Mouse (Mus musculus): ENCODE measurements around the gene Dcun1d4.
A peak's percentile ranks its signal among the peaks of the same experiment; 100 is the strongest.

Gene Dcun1d4

GRCm38 (mm10) chr5:73498559-73498958, 17.8 kb downstream of the Dcun1d4 start:
- DNase-seq (ENCODE audit: extremely low read depth, low read depth): no peak

- DNase-seq (ENCODE audit: extremely low read depth, low read depth): no peak
Observed at GRCm38 (mm10) chr5:73500867-73501440, 20.2 kb downstream of the Dcun1d4 start.

GRCm38 (mm10) chr5:73502422-73502821, 21.6 kb downstream of the Dcun1d4 start:
- no peak for DNase-seq (ENCODE audit: extremely low read depth, low read depth)

- DNase-seq (ENCODE audit: extremely low read depth, low read depth): peak; percentile 22
Observed at GRCm38 (mm10) chr5:73503015-73503757, 22.4 kb downstream of the Dcun1d4 start.

GRCm38 (mm10) chr5:73511074-73511473, 30.3 kb downstream of the Dcun1d4 start:
- no peak for DNase-seq (ENCODE audit: extremely low read depth, low read depth)

GRCm38 (mm10) chr5:73512241-73512640, 31.4 kb downstream of the Dcun1d4 start:
- DNase-seq (ENCODE audit: extremely low read depth, low read depth): no peak

GRCm38 (mm10) chr5:73512661-73513060, 31.9 kb downstream of the Dcun1d4 start:
- no peak for DNase-seq (ENCODE audit: extremely low read depth, low read depth)

- no peak for DNase-seq (ENCODE audit: extremely low read depth, low read depth)
Observed at GRCm38 (mm10) chr5:73514202-73514601, 33.4 kb downstream of the Dcun1d4 start.

GRCm38 (mm10) chr5:73517299-73517698, 36.5 kb downstream of the Dcun1d4 start:
- no peak for DNase-seq (ENCODE audit: extremely low read depth, low read depth)

GRCm38 (mm10) chr5:73518424-73519211, 37.8 kb downstream of the Dcun1d4 start:
- no peak for DNase-seq (ENCODE audit: extremely low read depth, low read depth)

GRCm38 (mm10) chr5:73520787-73521186, 40.0 kb downstream of the Dcun1d4 start:
- DNase-seq (ENCODE audit: extremely low read depth, low read depth): no peak

GRCm38 (mm10) chr5:73523227-73523626, 42.4 kb downstream of the Dcun1d4 start:
- no peak for DNase-seq (ENCODE audit: extremely low read depth, low read depth)

- DNase-seq (ENCODE audit: extremely low read depth, low read depth): no peak
Observed at GRCm38 (mm10) chr5:73524300-73525000, 43.6 kb downstream of the Dcun1d4 start.

- DNase-seq (ENCODE audit: extremely low read depth, low read depth): no peak
Observed at GRCm38 (mm10) chr5:73532222-73532621, 51.4 kb downstream of the Dcun1d4 start.

GRCm38 (mm10) chr5:73532879-73533278, 52.1 kb downstream of the Dcun1d4 start:
- no peak for DNase-seq (ENCODE audit: extremely low read depth, low read depth)

- DNase-seq (ENCODE audit: extremely low read depth, low read depth): no peak
Observed at GRCm38 (mm10) chr5:73537669-73538068, 56.9 kb downstream of the Dcun1d4 start.

GRCm38 (mm10) chr5:73538586-73539298, 57.9 kb downstream of the Dcun1d4 start:
- DNase-seq (ENCODE audit: extremely low read depth, low read depth): no peak

- no peak for DNase-seq (ENCODE audit: extremely low read depth, low read depth)
Observed at GRCm38 (mm10) chr5:73539848-73540510, 59.2 kb downstream of the Dcun1d4 start.

- DNase-seq (ENCODE audit: extremely low read depth, low read depth): no peak
Observed at GRCm38 (mm10) chr5:73540511-73540871, 59.7 kb downstream of the Dcun1d4 start.

- no peak for DNase-seq (ENCODE audit: extremely low read depth, low read depth)
Observed at GRCm38 (mm10) chr5:73544111-73544753, 63.4 kb downstream of the Dcun1d4 start.
